Mouse (Mus musculus) lung, adult 2 months (tissue): ENCODE data around the gene Slc19a1.

Experiments used
- CTCF ChIP-seq: fragments of 200-500 bp; IDR thresholded peaks from 2 replicates; pipeline ENCODE4 v1.5.1; 2011; ENCODE audit warnings: mild to moderate bottlenecking, low read length, control low read depth; ENCODE audit not compliant: insufficient read depth
- POLR2A ChIP-seq: fragments of 200-500 bp; IDR thresholded peaks from 2 replicates; pipeline ENCODE4 v1.6.1; 2011; ENCODE audit warnings: low read depth, mild to moderate bottlenecking, control low read depth, low read length, borderline replicate concordance; ENCODE audit errors: extremely low read depth

GRCm38 (mm10) chr10:76992456-76992855, 39.6 kb upstream of the Slc19a1 start:
- TF ChIP-seq CTCF (no peak), POLR2A (no peak)
